Mouse (Mus musculus): ENCODE data around the gene Lrrc43. TPM values are rescaled to one million over a fixed set of nuclear protein-coding genes. Genes with fewer than 3 reads are reported as not detected.
A peak's percentile ranks its signal among the peaks of the same experiment; 100 is the strongest.

Lrrc43 gene
- total and polyA plus RNA-seq, 2 experiments from 2014 or later = not detected

DNA sequence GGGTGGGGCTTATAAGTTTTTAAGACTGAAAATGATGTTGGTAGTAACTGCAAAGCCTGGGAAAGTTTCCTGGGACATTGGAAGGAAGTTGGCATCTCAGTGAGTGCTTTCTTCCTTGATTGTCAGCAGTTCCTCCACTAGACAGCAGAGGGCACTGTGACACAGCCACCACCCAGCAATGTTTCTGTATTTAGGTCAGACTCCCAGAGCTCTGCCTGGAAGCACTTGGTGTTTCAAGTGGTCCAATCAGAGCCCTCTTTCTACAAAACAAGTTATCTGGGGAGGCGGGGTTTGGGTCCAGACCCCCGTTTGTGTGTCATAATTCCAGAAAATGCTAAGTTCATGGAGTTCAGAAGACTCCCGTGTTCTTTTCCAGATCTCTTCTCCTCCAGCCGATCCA lies 45.0 kb upstream of the Lrrc43 start:
- 42% methylated on average over 4 of the region's 4 CpGs for WGBS
- Histone ChIP-seq H3K4me1 (ENCODE audit: control insufficient read depth, insufficient read depth) (no peaks in the 10 kb centered on the region), H3K4me2 (ENCODE audit: low read depth, low read length) (no peak overlapping the region), H3K36me3 (replicated peaks; ENCODE audit: control insufficient read depth, insufficient read depth, low read length) (peaks cover 70% of the 10 kb centered on the region), H3K27ac (ENCODE audit: low read depth) (no peak overlapping the region), H3K27me3 (ENCODE audit: control insufficient read depth, insufficient read depth, low read length) (no peaks in the 10 kb centered on the region), H3K9me3 (replicated peaks; ENCODE audit: control insufficient read depth, low read length) (no peaks in the 10 kb centered on the region), H3K9ac (replicated peaks; ENCODE audit: low read depth, low read length) (no peak overlapping the region), H3K4me3 (ENCODE audit: low read depth, low read length) (no peak overlapping the region)
- peak; percentile 75 for DNase-seq (ENCODE audit: low spot score)
- peak; percentile 68 for ATAC-seq (ENCODE audit: insufficient read depth, low read depth)
- TF ChIP-seq CTCF (IDR thresholded peaks at IDR 0.05; ENCODE audit: low read depth) = peak; percentile 95
- TF ChIP-seq EP300 (IDR thresholded peaks at IDR 0.05; ENCODE audit: low read depth) = no peak

DNA sequence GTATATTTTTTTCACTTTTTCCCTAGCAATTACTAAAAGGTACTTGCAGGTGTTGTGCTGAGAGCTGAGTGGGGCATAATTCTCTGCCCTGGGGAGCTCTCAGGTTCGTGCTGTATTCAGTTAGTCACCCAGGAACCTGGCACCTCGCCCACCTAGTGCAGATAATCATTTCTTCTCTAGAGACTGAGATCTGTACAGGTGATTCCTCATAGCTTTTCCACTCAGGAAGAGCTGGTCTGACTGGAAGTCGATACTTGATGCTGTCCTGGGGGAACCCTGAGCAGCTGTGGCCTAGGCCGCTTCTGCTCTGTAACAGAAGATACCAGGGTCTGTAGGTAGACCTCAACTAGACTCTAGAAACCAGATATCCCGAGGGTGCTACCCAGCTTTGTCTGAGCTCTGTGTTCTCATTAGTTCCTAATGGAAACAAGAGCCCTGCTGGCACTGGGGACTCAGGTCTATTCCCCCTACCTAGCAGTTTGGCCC lies 44.2 kb upstream of the Lrrc43 start:
- no peak overlapping the region for H3K9ac ChIP-seq (replicated peaks; ENCODE audit: low read depth, low read length)
- H3K27me3 ChIP-seq (ENCODE audit: control insufficient read depth, insufficient read depth, low read length) = no peaks in the 10 kb centered on the region
- no peaks in the 10 kb centered on the region for H3K9me3 ChIP-seq (replicated peaks; ENCODE audit: control insufficient read depth, low read length)
- H3K4me1 ChIP-seq (ENCODE audit: control insufficient read depth, insufficient read depth) = no peaks in the 10 kb centered on the region
- H3K36me3 ChIP-seq (replicated peaks; ENCODE audit: control insufficient read depth, insufficient read depth, low read length) = peaks cover 78% of the 10 kb centered on the region
- H3K4me2 ChIP-seq (ENCODE audit: low read depth, low read length) = no peak overlapping the region
- no peak overlapping the region for H3K4me3 ChIP-seq (ENCODE audit: low read depth, low read length)
- WGBS = 89% methylated on average over 5 of the region's 5 CpGs
- H3K27ac ChIP-seq (ENCODE audit: low read depth) = no peak overlapping the region
- no peak for ATAC-seq (ENCODE audit: insufficient read depth, low read depth)
- no peak for DNase-seq (ENCODE audit: low spot score)
- TF ChIP-seq EP300 (IDR thresholded peaks at IDR 0.05; ENCODE audit: low read depth) = no peak
- TF ChIP-seq CTCF (IDR thresholded peaks at IDR 0.05; ENCODE audit: low read depth) = no peak

DNA sequence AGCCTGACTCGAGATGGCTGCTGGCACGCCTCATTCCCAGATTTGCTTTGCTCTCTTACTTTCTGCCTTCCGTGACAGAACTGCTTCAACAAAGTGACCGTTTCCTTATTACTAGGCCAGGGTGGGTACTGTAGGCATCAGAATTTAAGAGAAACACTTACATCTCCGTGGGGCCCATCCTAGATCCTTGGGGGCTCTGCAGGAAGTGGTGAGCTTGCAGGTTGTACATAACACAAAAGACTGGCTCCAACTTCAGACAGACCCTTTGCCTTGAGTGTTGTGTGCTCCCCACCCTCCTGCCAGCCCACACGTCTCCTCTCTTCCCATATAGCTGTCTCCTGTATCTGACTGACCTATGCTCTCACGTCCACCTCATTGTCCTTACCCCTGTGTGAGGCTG lies 37.2 kb upstream of the Lrrc43 start:
- Histone ChIP-seq H3K4me2 (ENCODE audit: low read depth, low read length) (no peak overlapping the region), H3K27me3 (ENCODE audit: control insufficient read depth, insufficient read depth, low read length) (no peaks in the 10 kb centered on the region), H3K9ac (replicated peaks; ENCODE audit: low read depth, low read length) (no peak overlapping the region), H3K4me1 (ENCODE audit: control insufficient read depth, insufficient read depth) (no peaks in the 10 kb centered on the region), H3K4me3 (ENCODE audit: low read depth, low read length) (no peak overlapping the region), H3K36me3 (replicated peaks; ENCODE audit: control insufficient read depth, insufficient read depth, low read length) (peaks cover 76% of the 10 kb centered on the region), H3K27ac (ENCODE audit: low read depth) (no peak overlapping the region), H3K9me3 (replicated peaks; ENCODE audit: control insufficient read depth, low read length) (no peaks in the 10 kb centered on the region)
- no peak for DNase-seq (ENCODE audit: low spot score)
- TF ChIP-seq EP300 (IDR thresholded peaks at IDR 0.05; ENCODE audit: low read depth) = no peak
- no peak for TF ChIP-seq CTCF (IDR thresholded peaks at IDR 0.05; ENCODE audit: low read depth)
- WGBS = 88% methylated on average over 7 of the region's 7 CpGs
- no peak for ATAC-seq (ENCODE audit: insufficient read depth, low read depth)

DNA sequence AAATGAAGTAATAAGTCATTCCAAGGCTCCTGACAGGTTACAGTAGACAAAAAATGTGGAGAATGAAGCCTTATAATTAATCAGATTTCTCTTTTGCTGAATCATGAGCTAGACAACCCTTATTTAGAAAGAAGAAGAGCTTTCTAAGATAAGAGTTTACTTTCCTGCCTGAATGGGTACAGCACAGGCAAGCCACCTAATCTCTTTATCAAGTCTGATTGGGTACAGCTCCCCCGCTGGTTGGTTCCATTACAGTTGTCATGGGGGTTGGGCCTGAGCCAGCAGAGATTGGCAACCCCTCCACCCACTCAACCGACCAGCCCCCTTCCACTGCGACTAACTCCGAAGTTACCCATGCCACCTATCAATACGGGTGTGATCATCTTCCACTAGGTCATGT lies 27.7 kb upstream of the Lrrc43 start:
- Histone ChIP-seq H3K27me3 (ENCODE audit: control insufficient read depth, insufficient read depth, low read length) (no peaks in the 10 kb centered on the region), H3K4me1 (ENCODE audit: control insufficient read depth, insufficient read depth) (no peaks in the 10 kb centered on the region), H3K4me2 (ENCODE audit: low read depth, low read length) (no peak overlapping the region), H3K9ac (replicated peaks; ENCODE audit: low read depth, low read length) (no peak overlapping the region), H3K27ac (ENCODE audit: low read depth) (no peak overlapping the region), H3K9me3 (replicated peaks; ENCODE audit: control insufficient read depth, low read length) (no peaks in the 10 kb centered on the region; the same call in 1 of the 2 replicates), H3K4me3 (ENCODE audit: low read depth, low read length) (no peak overlapping the region), H3K36me3 (replicated peaks; ENCODE audit: control insufficient read depth, insufficient read depth, low read length) (peaks cover 10% of the 10 kb centered on the region)
- 38% methylated on average over 5 of the region's 5 CpGs for WGBS
- TF ChIP-seq EP300 (IDR thresholded peaks at IDR 0.05; ENCODE audit: low read depth) = no peak
- TF ChIP-seq CTCF (IDR thresholded peaks at IDR 0.05; ENCODE audit: low read depth) = no peak
- DNase-seq (ENCODE audit: low spot score) = no peak
- ATAC-seq (ENCODE audit: insufficient read depth, low read depth) = no peak

DNA sequence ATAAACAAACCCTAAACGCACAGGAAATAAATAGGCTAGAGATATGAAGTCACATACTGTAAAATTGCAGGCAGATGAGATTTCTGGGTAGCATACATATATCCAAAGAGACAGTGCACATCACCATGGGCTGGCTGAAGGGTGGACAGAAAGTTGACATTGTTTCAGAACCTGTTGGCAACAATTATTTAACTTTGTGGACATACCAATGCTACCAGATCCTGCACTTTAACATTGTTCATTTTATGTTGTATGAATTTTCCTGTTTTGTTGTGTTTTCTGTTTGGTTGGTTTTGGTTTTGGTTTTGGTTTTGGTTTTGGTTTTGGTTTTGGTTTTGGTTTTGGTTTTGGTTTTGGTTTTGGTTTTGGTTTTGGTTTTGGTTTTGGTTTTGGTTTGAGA lies 24.5 kb upstream of the Lrrc43 start:
- Histone ChIP-seq H3K4me3 (ENCODE audit: low read depth, low read length) (no peak overlapping the region), H3K27ac (ENCODE audit: low read depth) (no peak overlapping the region), H3K36me3 (replicated peaks; ENCODE audit: control insufficient read depth, insufficient read depth, low read length) (no peaks in the 10 kb centered on the region), H3K27me3 (ENCODE audit: control insufficient read depth, insufficient read depth, low read length) (no peaks in the 10 kb centered on the region), H3K9ac (replicated peaks; ENCODE audit: low read depth, low read length) (no peak overlapping the region), H3K4me1 (ENCODE audit: control insufficient read depth, insufficient read depth) (no peaks in the 10 kb centered on the region), H3K4me2 (ENCODE audit: low read depth, low read length) (no peak overlapping the region), H3K9me3 (replicated peaks; ENCODE audit: control insufficient read depth, low read length) (no peaks in the 10 kb centered on the region; the same call in 1 of the 2 replicates)
- 83% methylated on average over 1 of the region's 1 CpGs for WGBS
- ATAC-seq (ENCODE audit: insufficient read depth, low read depth) = no peak
- no peak for DNase-seq (ENCODE audit: low spot score)
- TF ChIP-seq EP300 (IDR thresholded peaks at IDR 0.05; ENCODE audit: low read depth) = no peak

DNA sequence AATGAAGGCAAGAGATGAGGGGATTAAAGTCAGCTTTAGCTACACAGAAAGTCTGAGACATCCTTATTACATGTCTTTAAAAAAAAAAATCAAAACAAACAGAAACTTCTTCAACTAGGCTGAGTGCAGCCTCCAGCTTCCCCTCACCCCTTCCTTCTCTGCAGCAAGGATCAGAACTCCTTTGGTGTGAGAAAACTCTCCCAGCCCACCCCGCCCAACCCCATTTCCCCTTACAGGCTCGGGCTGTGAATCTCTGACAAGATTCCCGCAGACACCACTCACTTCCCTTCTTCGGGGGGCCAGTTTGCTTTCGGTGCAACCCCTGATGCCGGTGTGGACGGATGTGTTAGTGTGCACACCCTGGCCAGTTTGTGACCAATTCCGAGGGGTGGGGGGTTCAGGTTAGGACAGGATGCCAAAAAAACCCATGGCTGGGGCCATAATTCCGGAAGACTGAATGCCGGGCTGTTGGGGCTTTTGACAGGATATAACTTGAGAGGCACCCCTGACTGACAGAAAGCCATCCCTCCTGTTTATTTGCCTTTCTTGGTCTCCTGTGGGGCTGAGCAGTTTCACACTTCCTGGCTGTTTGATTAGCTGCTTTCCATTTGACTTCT lies 18.2 kb upstream of the Lrrc43 start:
- Histone ChIP-seq H3K4me2 (ENCODE audit: low read depth, low read length) (peak overlapping the region; percentile 56), H3K4me1 (ENCODE audit: control insufficient read depth, insufficient read depth) (peaks cover 6% of the 10 kb centered on the region; the same call in 1 of the 2 replicates), H3K9ac (replicated peaks; ENCODE audit: low read depth, low read length) (0 out of 2 replicates have a peak overlapping the region, but pooled peaks have one; percentile 37), H3K36me3 (replicated peaks; ENCODE audit: control insufficient read depth, insufficient read depth, low read length) (no peaks in the 10 kb centered on the region), H3K4me3 (ENCODE audit: low read depth, low read length) (peak overlapping the region; percentile 17; the same call in 1 of the 2 replicates), H3K9me3 (replicated peaks; ENCODE audit: control insufficient read depth, low read length) (no peaks in the 10 kb centered on the region), H3K27me3 (ENCODE audit: control insufficient read depth, insufficient read depth, low read length) (no peaks in the 10 kb centered on the region), H3K27ac (ENCODE audit: low read depth) (no peak overlapping the region)
- 11% methylated on average over 10 of the region's 10 CpGs for WGBS
- TF ChIP-seq EP300 (IDR thresholded peaks at IDR 0.05; ENCODE audit: low read depth) (no peak), CTCF (IDR thresholded peaks at IDR 0.05; ENCODE audit: low read depth) (no peak)
- DNase-seq (ENCODE audit: low spot score) (no peak), ATAC-seq (ENCODE audit: insufficient read depth, low read depth) (no peak)
